Mouse (Mus musculus): ENCODE results near the gene Gzmc. TPM values are rescaled to one million over a fixed set of nuclear protein-coding genes. Genes with fewer than 3 reads are reported as not detected.
A peak's percentile ranks its signal among the peaks of the same experiment; 100 is the strongest.
"Not testable (repeated sequence)": the region's sequence is repeated elsewhere in the genome, so short reads cannot be mapped to it uniquely, and the experiment has no call there.

The Gzmc gene
- total RNA-seq (2021) = not detected
- long read RNA-seq, experiment 1 = 0 reads
- long read RNA-seq, experiment 2 = 0 reads

DNA sequence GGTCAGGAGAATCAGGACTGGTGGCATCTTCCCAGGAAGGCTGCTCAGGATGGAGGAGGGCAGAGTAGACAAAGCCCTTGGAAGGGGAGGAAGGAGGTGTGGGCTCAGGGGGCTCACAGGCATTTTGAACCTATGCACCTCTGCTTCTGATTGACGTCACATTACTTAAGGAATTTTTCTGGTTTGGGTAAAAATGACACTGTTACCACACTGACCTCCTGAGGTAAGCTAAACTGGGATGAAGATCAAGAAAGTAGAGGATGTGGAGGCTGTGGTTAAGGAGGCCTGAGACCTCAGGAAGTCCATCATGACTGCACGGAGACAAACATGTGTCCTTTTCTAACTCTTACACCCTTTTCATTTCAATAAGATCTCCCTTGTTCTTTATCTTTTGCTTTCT, at the start of gene Gzmc:
TSS of gene Gzmc (minus strand) at position 101 of the 400 bp plus-strand sequence.
- no peak for DNase-seq
- intact Hi-C loops (cut with DNase I) = no loop called here

DNA sequence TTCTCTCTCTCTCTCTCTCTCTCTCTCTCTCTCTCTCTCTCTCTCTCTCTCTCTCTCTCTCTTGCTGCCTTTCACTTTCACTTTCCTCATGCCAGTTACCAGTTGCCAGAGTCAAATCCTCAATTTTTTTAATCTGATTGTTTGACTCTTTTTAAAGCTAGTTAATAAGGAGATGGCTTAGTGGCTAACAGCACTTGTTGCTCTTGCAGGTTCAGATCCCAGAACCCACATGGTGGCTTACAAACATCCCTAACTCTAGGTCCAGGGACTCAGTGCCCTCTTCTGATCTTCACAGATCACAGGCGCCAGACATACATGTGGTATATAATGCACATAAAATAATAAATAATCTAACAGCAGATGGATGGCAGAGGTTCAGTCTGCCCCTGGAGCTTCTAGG, 49.4 kb upstream of the Gzmc start:
- no peak for DNase-seq
- intact Hi-C loops (cut with DNase I) = no loop called here

DNA sequence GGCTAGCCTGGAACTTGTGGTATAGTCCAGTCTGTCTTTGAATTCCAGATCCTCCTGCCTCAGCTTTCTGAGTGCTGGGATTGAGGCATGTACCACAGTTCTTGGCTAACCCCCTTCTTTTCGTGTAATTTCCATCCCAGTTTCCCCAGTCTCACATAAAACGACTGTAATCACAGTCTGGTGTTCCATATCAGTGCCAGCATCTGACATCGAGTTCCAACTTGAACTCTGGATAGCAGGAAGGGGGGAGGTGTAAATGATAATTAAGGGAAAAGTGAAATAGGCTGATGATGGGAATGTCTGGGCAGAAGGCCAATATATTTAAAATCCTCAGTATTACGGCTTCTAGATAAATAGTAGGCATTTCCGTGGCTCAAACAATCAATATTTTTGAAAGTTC, 46.6 kb upstream of the Gzmc start:
- intact Hi-C loops (cut with DNase I) = no loop called here
- no peak for DNase-seq

DNA sequence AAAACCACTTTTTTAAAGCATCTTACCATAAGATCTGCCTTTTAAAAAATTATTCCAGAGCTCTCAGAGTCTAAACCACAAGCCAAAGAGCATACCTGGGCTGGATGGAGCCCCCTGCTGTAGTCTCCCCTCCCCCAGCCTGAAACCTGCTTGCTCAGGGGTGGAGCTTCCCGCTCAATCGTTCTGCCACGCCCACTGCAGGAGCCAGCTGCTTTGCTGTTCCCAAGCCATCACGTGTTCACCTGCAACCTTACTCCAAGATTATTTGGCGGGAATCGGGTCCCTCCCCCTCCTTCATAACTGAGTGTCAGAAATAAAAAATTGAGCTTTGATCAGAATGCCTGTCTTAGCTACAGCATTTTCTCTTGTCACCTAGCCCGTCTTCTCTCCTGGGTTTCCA, 44.2 kb upstream of the Gzmc start:
- intact Hi-C loops (cut with DNase I); DNase-seq: not testable (repeated sequence)

DNA sequence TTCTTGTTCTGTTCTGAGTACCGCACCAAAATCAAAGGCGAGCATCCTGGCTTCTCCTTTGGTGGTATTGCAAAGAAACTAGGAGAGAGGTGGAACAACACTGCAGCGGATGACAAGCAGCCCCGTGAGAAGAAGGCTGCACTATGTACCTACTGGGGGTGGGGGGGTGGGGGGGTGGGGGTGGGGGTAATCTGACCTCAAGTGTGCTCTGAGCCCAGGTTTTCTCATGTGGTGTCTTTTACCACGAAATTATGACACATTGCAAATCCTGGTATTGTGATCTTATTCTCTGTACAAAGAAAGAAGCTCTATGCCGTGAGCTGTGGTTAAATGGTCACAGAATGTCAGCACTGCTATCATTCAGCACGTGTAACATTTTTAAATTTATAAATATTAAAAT, 41.6 kb upstream of the Gzmc start:
- intact Hi-C loops (cut with DNase I); DNase-seq: not testable (repeated sequence)

DNA sequence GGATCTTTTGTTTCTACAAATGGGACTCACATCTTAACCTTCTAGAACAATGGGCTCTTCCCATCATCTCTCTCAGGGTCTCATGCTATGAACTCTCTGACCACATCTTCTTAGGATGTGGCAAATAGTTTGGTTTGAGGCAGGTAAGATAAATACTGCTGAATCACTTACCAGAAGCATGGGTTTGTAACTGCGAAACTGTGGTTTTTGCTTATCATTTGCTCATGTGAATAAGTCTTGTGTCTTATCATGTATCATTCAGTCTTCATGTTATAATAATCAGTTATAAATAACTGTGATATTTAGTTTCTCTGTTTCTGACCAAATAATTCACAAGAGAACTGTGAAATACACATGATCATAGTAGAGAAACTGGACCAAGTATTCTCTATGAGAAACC, 31.7 kb upstream of the Gzmc start:
- intact Hi-C loops (cut with DNase I) = no loop called here
- no peak for DNase-seq

DNA sequence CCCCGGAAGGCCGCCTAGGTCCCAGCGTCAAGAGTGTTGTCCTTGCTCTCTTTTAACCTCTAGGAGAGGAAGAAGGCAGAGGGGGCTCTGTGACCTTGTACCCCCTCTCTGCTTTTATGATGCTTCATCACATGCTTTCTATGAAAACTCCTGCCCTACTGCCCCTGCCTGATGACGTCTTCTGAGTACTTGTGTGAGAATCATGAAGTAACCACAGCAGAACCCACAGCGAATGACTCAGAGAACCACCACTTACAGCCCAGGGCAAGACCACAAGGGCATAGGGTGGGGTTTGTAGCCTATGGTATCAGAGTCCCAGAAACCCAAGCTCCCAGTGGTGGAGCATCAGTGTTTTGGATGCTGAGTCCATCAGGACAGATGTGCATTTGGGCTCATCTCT, 27.7 kb upstream of the Gzmc start, which contains the start of gene Gzmb:
TSS of gene Gzmb (minus strand) at position 108 of the 400 bp plus-strand sequence.
- DNase-seq = no peak
- intact Hi-C loops (cut with DNase I) = no loop called here

DNA sequence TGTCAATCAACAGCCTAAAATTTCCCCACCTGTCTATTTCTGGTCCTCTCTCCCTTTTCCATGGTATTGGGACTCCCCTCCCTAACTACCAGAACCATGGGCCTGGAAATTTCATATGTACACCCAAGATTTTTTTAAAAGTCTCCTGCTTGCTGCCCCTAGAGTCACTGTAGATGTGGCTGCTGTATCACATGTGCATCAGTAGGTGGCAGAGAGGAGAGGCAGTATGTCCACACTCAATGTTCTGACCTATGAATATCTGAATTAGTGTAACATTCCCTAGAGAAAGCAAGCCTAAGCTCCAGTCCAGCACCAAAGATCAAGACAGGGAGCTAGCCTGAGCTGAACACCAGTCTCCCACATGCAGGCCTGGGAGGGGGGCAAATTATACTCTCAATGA, 6.0 kb upstream of the Gzmc start:
- intact Hi-C loops (cut with DNase I) = no loop called here

DNA sequence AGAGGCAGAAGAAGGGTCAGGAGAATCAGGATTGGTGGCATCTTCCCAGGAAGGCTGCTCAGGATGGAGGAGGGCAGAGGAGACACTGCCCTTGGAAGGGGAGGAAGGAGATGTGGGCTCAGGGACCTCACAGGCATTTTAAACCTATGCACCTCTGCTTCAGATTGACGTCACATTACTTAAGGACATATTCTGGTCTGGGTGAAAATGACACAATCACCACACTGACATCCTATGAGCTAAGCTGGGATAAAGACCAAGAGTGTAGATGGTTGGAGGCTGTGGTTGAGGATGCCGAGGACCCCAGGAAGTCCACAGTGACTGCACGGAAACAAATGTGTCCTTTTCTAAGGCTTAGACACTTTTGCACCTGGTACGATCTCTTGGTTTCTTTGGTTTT, 23.1 kb downstream of the Gzmc start, which contains the start of gene Gzmf:
TSS of gene Gzmf (minus strand) at position 101 of the 400 bp plus-strand sequence.
- intact Hi-C loops (cut with DNase I) = no loop called here
- no peak for DNase-seq

More for the DNA sequence above, 6.0 kb upstream of the Gzmc start:
- no peak for DNase-seq

DNA sequence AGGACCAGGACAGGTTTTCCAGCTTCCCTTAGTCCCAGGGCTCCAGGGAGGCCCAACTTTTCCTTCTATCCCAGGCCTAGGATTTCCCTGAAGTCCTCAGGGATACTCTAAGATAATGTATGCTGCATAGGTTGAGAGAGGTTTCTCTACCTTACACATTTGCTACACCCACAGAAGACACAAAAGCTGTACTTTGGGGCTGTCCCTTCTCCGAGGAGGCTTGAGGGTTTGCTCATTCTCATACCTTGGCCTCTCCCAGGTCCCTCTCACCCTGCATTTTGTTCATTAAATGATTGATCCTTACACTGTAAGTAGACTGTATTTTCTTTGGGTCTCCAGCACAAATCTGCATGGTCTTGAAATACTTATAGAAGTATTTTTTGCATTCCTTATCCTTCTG, 28.8 kb downstream of the Gzmc start:
- no peak for DNase-seq
- intact Hi-C loops (cut with DNase I) = no loop called here

DNA sequence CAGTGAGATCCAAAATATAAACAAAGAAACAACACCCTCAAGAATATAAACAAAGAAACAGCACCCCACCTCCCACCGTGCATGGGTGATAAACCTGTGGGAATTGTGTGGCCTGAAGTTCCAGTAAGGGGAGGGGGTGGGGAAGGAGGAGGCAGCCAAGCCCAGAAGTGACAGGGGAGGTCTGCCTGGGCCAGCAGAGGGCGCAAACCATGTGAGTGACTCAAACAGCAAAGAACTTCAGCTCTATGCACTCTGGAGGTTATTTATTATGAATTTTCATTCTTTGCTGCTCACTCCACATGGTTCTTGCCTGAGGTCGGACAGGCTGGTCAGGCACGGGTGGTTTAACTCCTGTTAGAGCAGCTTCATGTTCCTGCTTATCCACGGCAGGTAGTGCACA, 29.4 kb downstream of the Gzmc start:
- intact Hi-C loops (cut with DNase I) = not testable (repeated sequence)
- peak in 1 of 2 experiments; percentile 26 for DNase-seq

DNA sequence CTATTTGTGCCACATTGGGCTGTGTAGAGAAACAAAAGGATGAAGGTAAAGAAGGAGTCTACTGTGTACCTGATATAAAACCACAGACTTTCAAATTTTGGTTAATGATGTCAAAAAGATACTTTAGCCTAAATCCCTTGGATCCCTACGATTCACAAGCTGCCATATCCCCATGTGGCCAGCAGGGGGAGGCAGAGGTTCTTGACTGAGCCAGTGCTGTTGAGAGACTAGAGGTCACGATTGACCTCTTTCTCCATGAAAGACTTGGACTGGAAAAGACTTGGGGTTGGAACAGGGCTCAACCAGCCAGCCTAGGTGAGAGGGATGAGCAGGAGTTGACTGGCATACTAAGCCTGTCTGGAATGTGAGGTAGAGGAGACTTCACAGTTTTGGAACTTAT, 30.5 kb downstream of the Gzmc start:
- peak; percentile 52 to 71 for DNase-seq
- intact Hi-C loops (cut with DNase I) = loop anchor here (5.0 kb wide), 1 partner anchor 98 kb away; no protein-coding TSS in a partner anchor

DNA sequence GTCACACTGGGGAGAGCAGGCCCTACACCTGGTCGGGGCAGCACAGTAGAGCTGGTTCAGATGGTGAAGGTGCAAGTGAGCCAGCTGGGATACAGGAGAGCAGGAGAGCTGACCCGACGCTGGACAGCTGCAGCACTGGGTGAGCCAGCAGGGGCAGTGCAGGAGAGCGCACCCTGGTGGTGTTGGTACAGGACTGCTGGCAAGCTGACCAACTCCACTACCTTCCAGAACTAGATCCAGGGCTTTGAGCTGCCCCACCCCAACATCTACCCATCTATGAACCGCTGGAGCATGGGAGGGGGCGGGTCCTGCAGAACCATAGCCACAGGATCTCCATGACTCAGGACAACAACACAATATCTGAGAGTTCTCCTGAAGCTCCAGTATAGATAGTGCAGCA, 47.5 kb downstream of the Gzmc start:
- no peak for DNase-seq
- intact Hi-C loops (cut with DNase I) = no loop called here

DNA sequence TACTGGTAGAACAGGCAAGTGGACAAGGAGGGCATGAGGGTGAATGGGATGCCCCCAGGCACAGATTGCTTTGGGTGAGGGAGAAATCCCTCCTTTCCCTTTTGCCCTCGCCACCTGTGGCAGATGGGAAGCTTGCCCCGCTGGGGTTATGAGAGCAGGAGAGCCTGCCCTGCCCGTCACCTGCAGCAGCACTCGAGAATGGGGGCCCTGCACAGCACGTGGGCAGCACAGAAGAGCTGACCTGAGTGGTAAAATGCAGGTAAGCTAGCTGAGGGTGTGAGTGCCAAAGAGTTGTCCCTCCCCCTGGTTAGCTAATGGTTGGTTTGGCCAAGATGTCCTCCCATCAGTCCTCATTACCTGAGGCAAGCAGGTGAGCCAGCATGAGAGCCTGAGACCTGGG, 47.9 kb downstream of the Gzmc start:
- DNase-seq = no peak
- intact Hi-C loops (cut with DNase I) = no loop called here

Other genes starting within 250 kb of the Gzmc start
- gene Mcpt1, start 216.7 kb downstream of the Gzmc start, total RNA-seq (2021) = not detected
- not detected for gene Mcpt9, start 204.2 kb downstream of the Gzmc start, total RNA-seq (2021)
- not detected for gene Mcpt2, start 192.6 kb downstream of the Gzmc start, total RNA-seq (2021)
- gene Mcpt4, start 172.3 kb downstream of the Gzmc start, total RNA-seq (2021) = 1 to 10 TPM; 2.8 to 3.2 TPM
- gene Mcpt8, start 149.4 kb downstream of the Gzmc start, total RNA-seq (2021) = not detected
- gene Ctsg, start 132.1 kb downstream of the Gzmc start, total RNA-seq (2021) = not detected
- gene Gzme, start 114.0 kb downstream of the Gzmc start, total RNA-seq (2021) = not detected
- not detected for gene Gzmd, start 102.0 kb downstream of the Gzmc start, total RNA-seq (2021)
- not detected for gene Gzmg, start 75.1 kb downstream of the Gzmc start, total RNA-seq (2021)
- gene Gzmn, start 60.1 kb downstream of the Gzmc start, total RNA-seq (2021) = not detected
- not detected for gene Gzmf, start 23.2 kb downstream of the Gzmc start, total RNA-seq (2021)
- not detected for gene Gzmb, start 27.6 kb upstream of the Gzmc start, total RNA-seq (2021)
- not detected for gene Atp12a, start 130.4 kb upstream of the Gzmc start, total RNA-seq (2021)
- gene Rnf17, start 167.9 kb upstream of the Gzmc start, total RNA-seq (2021) = under 1 TPM; 0.59 to 0.67 TPM

Measured in heart, postnatal 14 days (tissue).